Mouse (Mus musculus): Measurements from ENCODE around the gene Wnt5b. TPM values are rescaled to one million over a fixed set of nuclear protein-coding genes. Genes with fewer than 3 reads are reported as not detected.
A peak's percentile ranks its signal among the peaks of the same experiment; 100 is the strongest.

The Wnt5b gene
- polyA plus RNA-seq, 1 experiment from 2014 or later, result 1.8 TPM

- Histone ChIP-seq H3K4me3 (ENCODE audit: low read depth, low read length) (no peak overlapping the region), H3K9me3 (ENCODE audit: control insufficient read depth) (no peaks in the 10 kb centered on the region), H3K36me3 (ENCODE audit: control insufficient read depth, insufficient read depth) (no peaks in the 10 kb centered on the region), H3K4me2 (replicated peaks; ENCODE audit: low read depth) (peak overlapping the region; percentile 61), H3K4me1 (replicated peaks; ENCODE audit: control insufficient read depth, insufficient read depth, low read length) (0 out of 2 replicates have a peak, but pooled peaks cover 6% of the 10 kb centered on the region), H3K27ac (ENCODE audit: low read depth, low read length) (no peak overlapping the region; the same call in 1 of the 2 replicates), H3K27me3 (replicated peaks; ENCODE audit: control insufficient read depth, insufficient read depth, low read length) (no peaks in the 10 kb centered on the region), H3K9ac (ENCODE audit: low read depth, low read length) (no peak overlapping the region)
- TF ChIP-seq CTCF (IDR thresholded peaks at IDR 0.05; ENCODE audit: low read depth), result peak; percentile 48
- 58% methylated on average over 1 of the region's 1 CpGs for WGBS
- ATAC-seq, result no peak
These were observed 158.5 kb downstream of the Wnt5b start for GRCm38 (mm10) chr6:119385668-119386067.

Other genes with a start within 250 kb of the Wnt5b start
- gene Lrtm2, start 213.6 kb downstream of the Wnt5b start, polyA plus RNA-seq (2015; fragmentation: Nextera tagmentation; extraction: Ambion mirVana), result 0.04 TPM in 2 replicates
- 106 and 124 TPM in 2 replicates for gene Adipor2, start 126.6 kb downstream of the Wnt5b start, polyA plus RNA-seq (2015; fragmentation: Nextera tagmentation; extraction: Ambion mirVana)
- 4.0 and 4.4 TPM in 2 replicates for gene Fbxl14, start 64.7 kb downstream of the Wnt5b start, polyA plus RNA-seq (2015; fragmentation: Nextera tagmentation; extraction: Ambion mirVana)

Data from intestine, postnatal 0 days (tissue).